Mouse (Mus musculus) left cerebral cortex, postnatal 25 days (tissue): ENCODE results near the gene Zer1. TPM values are rescaled to one million over a fixed set of nuclear protein-coding genes. Genes with fewer than 3 reads are reported as not detected.
A peak's percentile ranks its signal among the peaks of the same experiment; 100 is the strongest.

ENCODE experiments used
- DNase-seq, 2 experiments: peaks; one replicate each; pipeline ENCODE4 v3.0.0; 2022; ENCODE audit warnings: low spot score in 2 of 2, mixed read lengths in 1 of 2
- intact Hi-C: fragments of 180-260 bp; cut with DNase I; formaldehyde crosslinking; loops from one replicate; pipeline ENCODE4 v1.15.1; 2025
- total RNA-seq, 2 experiments: library from RNA; stranded (reverse); gene quantifications; 2 replicates each; pipeline ENCODE4 v1.2.3; 2021

The Zer1 gene
- total RNA-seq, 2 experiments from 2014 or later = 152 TPM

GRCm38 (mm10) chr2:30087310-30087709 is 37.1 kb downstream of the Zer1 start:
- intact Hi-C loops = no loop called here
- no peak for DNase-seq

DNA sequence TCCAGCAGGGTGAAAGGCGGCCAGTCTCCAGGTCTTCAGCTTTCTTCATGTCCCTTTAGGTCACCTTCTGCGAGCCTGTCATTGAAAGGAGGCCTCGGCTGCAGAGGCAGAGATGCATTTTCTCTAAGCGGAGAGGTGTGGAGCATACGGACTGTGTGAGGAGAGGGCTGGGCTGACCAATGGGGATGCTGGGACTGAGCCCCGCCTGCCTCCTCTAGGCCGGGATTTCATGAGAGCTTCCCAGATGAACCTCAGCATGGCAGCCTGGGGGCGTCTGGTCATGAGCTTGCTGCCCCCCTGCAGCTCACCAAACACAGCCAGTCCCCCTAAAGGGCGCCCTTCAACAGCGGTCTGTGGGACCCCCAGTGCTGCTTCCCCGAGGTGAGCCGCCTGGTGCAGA is 39.8 kb downstream of the Zer1 start:
- intact Hi-C loops = no loop called here
- no peak for DNase-seq

DNA sequence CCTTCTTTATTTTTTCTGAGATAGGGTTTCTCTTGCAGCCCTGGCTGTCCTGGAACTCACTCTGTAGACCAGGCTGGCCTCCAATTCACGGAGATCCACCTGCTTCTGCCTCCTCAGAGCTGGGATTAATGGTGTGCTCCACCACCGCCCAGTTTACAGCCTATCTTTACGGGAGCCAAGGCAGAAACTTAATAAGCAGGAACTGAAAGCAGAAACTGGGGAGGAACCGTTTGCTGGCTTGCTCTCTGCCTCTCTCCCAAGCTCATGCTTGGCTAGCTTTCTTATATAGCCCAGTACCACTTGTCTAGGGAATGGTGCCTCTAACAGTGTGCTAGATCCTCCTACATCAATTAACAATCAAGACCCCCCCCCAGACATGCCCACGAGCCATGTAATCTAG is 40.3 kb downstream of the Zer1 start:
- DNase-seq = no peak
- intact Hi-C loops = no loop called here

DNA sequence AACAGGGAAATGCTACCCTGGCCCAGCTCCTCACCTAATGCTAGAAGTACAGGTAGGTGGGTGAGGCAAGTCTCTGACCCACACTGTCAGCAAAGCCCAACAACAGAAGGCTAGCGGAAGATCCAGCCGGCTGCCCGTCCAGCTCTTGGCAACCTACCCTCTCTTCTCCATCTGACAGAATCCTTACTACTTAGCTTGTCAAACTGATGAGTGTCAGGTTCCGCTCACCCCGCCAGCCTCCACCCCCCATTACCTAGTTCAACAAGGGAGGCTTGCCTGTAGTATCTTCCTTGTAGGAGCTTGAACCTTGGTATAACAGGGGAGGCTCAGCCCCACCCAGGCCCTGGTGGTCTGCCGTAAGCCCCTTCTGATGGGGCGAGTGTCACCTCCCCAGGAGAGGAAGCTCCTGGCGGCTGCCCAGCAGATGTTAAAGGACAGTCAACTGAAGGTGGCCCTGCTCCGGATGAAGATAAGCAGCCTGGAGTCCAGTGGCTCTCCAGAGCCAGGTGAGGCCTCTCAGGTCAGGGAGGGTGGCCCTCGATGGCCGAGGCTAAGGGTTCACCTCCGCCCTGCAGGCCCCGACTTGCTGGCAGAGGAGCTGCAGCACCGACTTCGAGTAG is 44.1 kb downstream of the Zer1 start:
- intact Hi-C loops = no loop called here
- DNase-seq = no peak

GRCm38 (mm10) chr2:30078760-30079159 is 45.6 kb downstream of the Zer1 start:
- DNase-seq = no peak
- intact Hi-C loops = loop anchor here (2.0 kb wide), 1 partner anchor 84 kb away; no protein-coding TSS in a partner anchor

DNA sequence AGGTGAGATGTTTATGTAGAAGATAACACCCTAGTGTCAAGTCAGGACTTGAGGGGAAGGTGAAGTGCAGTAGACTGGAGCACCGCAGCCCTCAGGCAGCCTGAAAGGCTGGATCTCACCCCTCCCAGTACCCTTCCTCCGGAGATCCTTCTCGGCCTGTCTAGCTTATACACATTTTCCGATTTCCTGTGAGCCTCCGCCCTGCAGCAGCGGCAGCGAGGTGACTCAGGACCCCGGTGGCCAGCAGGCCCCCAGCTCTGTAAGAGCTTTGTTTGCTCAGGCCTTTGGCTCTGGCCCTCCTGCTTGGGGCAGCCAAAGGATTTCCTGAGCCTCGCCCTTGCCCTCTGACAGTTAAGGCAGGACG is 46.1 kb downstream of the Zer1 start:
- intact Hi-C loops = loop anchor here (2.0 kb wide), 1 partner anchor 84 kb away; no protein-coding TSS in a partner anchor
- DNase-seq = no peak

GRCm38 (mm10) chr2:30077502-30078348 is 46.7 kb downstream of the Zer1 start, which contains the start of gene Pkn3:
TSS of gene Pkn3 (plus strand) at chr2:30077684.
- intact Hi-C loops = loop anchor here (2.0 kb wide), 1 partner anchor 85 kb away; no protein-coding TSS in a partner anchor
- DNase-seq = peak; percentile 72 to 75

DNA sequence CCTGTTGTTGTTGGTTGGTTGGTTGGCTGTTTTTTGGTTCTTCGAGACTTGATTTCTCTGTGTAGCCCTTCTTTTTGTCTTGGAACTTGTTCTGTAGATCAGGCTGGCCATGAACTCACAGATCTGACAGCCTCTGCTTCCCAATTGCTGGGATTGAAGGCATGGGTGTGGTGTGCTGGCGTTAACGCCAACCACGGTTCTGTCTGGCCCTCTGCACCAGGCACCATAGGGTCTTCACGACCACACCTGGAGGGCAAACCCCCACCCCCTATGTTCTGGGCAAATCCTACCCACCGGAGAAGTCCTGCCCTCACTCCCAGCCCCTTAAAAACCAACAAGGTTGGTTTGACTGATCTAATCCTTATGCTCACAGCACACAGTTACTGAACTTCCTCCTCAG is 47.4 kb downstream of the Zer1 start:
- intact Hi-C loops = no loop called here

GRCm38 (mm10) chr2:30076439-30076838 is 47.9 kb downstream of the Zer1 start:
- intact Hi-C loops = no loop called here
- no peak for DNase-seq

More for the DNA sequence above, 47.4 kb downstream of the Zer1 start:
- DNase-seq = no peak

DNA sequence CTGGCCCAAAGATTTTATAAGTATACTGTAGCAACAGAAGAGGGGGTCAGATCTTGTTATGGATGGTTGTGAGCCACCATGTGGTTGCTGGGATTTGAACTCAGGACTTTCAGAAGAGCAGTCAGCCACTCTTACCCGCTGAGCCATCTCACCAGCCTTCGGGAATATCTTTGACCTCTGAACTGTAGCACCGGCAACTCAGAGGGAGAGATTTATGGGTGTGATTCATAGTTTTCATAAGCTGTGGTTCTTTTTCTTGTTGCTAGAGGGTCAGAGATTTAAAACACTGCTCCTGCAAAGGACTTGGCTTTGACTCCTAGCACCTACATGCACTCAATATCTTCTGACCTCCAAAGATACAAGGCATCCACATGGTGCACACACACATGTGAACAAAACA is 48.8 kb downstream of the Zer1 start:
- DNase-seq = no peak
- intact Hi-C loops = no loop called here

GRCm38 (mm10) chr2:30073285-30073684 is 51.1 kb downstream of the Zer1 start:
- no peak for DNase-seq
- intact Hi-C loops = no loop called here

- DNase-seq = no peak
- intact Hi-C loops = no loop called here
These were observed 51.5 kb downstream of the Zer1 start for GRCm38 (mm10) chr2:30072875-30073274.

GRCm38 (mm10) chr2:30067962-30068361 is 56.4 kb downstream of the Zer1 start:
- no peak for DNase-seq
- intact Hi-C loops = loop anchor here (2.0 to 5.0 kb wide), 3 partner anchors 19 to 295 kb away; partner anchors contain the start of genes Wdr34 and Zer1

GRCm38 (mm10) chr2:30067031-30067888 is 57.1 kb downstream of the Zer1 start:
- DNase-seq = peak; percentile 43 to 49
- intact Hi-C loops = loop anchor here (2.0 to 5.0 kb wide), 3 partner anchors 18 to 296 kb away; partner anchors contain the start of genes Wdr34 and Zer1

GRCm38 (mm10) chr2:30066046-30066901 is 58.1 kb downstream of the Zer1 start:
- peak; percentile 93 for DNase-seq
- intact Hi-C loops = loop anchor here (2.0 to 5.0 kb wide), 3 partner anchors 17 to 297 kb away; partner anchors contain the start of genes Wdr34 and Zer1

- DNase-seq = no peak
- intact Hi-C loops = no loop called here
These were observed 60.1 kb downstream of the Zer1 start for GRCm38 (mm10) chr2:30064298-30064697.

DNA sequence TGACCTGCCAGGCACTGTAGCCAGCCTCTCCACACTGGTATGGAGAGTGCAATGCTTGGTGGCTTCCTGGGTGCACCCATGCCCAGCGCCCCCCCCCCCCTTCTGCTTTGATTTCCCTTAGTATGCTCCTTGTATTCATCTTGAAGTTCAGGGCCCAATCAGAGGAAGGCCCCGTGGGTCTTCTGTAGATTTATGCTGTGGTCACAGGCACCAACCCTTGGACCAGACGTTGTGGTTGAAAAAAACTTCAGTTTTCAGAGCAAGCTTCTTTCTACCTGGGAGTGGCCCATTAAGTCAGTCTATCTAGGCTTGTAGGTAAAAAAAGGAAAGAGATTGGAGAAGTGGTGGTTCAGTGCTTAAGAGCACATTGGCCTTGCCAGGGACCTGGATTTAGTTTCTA is 60.6 kb downstream of the Zer1 start:
- intact Hi-C loops = no loop called here
- DNase-seq = no peak

DNA sequence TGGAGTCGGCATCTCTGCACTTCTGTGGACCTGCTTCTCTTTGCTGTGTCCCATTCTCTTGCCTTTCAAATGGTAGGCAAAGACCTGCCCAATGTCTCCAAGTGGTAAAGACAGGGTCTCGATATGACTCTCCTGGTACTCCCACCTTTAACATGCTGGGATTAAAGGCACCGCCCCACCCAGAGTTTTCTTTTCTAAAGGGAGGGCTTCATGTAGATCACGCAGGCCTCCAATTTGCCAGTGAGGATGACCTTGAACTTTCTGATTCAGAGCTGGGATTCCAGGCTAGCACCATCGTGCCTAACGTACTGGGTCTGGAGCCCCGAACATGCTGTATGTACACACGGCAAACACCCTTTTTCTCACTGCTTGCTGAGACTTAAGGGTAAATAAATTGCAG is 61.1 kb downstream of the Zer1 start:
- intact Hi-C loops = no loop called here
- DNase-seq = no peak
